10 mouse cellular contexts compared by ENCODE assay signal in the genomic region with DNA sequence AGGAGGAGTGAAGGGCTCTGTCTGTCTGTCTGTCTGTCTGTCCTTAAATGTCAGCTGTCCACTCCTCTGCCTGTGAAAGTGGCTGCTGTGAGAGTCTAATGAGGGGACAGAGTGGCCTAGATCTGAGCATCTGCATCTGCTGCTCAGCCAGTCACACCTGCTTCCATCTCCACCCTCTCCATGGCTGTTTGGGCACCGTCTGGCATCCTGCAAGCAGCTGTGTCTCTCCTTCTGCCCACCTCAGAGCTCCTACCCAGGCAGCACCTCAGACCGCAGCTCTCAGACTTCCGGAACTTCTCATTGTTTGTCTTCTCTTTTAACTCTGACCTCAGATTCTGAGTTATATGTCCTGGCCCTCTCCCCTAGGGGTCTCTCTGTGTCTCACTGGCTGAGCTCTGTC.
DNase-seq lines count a peak whose midpoint lies in the region; ATAC-seq lines count a peak whose summit lies in the region.
"Had no signal": no experiment of that assay in that cellular context is flagged by ENCODE, and none has a peak within 500 bp of the region (broad histone marks: within the 10 kb centered on the region; RNA-seq: fewer than 3 reads in every experiment).

No protein-coding gene starts in this region.

- H3K4me2 ChIP-seq in midbrain, embryonic 16.5 days (ENCODE audit: low read length): no peak overlapping the region
- H3K4me2 ChIP-seq in midbrain, embryonic 14.5 days (ENCODE audit: low read length): no peak overlapping the region
- no peak overlapping the region for H3K4me2 ChIP-seq in forebrain, embryonic 13.5 days
- H3K4me2 ChIP-seq in limb, embryonic 12.5 days: no peak overlapping the region

- no peak for ATAC-seq in midbrain, embryonic 16.5 days
- ATAC-seq in midbrain, embryonic 14.5 days (ENCODE audit: low FRiP score, low TSS enrichment): no peak
- no peak for ATAC-seq in forebrain, embryonic 13.5 days
- ATAC-seq in limb, embryonic 12.5 days (ENCODE audit: insufficient number of reproducible peaks, insufficient read depth, low FRiP score, low TSS enrichment, low read depth): no peak

- H3K27me3 ChIP-seq in midbrain, embryonic 16.5 days (ENCODE audit: control insufficient read depth, insufficient read depth, low read depth, low read length): no peaks in the 10 kb centered on the region
- no peaks in the 10 kb centered on the region for H3K27me3 ChIP-seq in midbrain, embryonic 14.5 days (ENCODE audit: control insufficient read depth, insufficient read depth, low read length)
- H3K27me3 ChIP-seq in forebrain, embryonic 13.5 days: no peaks in the 10 kb centered on the region
- peaks cover 33% of the 10 kb centered on the region for H3K27me3 ChIP-seq in limb, embryonic 12.5 days

- no peak for DNase-seq in midbrain, embryonic 14.5 days
- DNase-seq in thymus, postnatal 25 days: peak; percentile 60
- DNase-seq in gastrocnemius, postnatal 4 days (ENCODE audit: low spot score in 2 of 2): no peak
- no peak for DNase-seq in Muller cell, postnatal 12 days (ENCODE audit: inconsistent ontology term)
- DNase-seq: adrenal gland, postnatal 25 days; cerebellum, postnatal 36 days had no signal

- H3K9me3 ChIP-seq in midbrain, embryonic 16.5 days (replicated peaks; ENCODE audit: control insufficient read depth, low read length, poor library complexity, severe bottlenecking): no peaks in the 10 kb centered on the region
- no peaks in the 10 kb centered on the region for H3K9me3 ChIP-seq in midbrain, embryonic 14.5 days (ENCODE audit: control insufficient read depth, low read length)
- H3K9me3 ChIP-seq in forebrain, embryonic 13.5 days (replicated peaks): no peaks in the 10 kb centered on the region
- H3K9me3 ChIP-seq in limb, embryonic 12.5 days: no peaks in the 10 kb centered on the region

- 47% methylated on average over 3 of the region's 3 CpGs for WGBS in midbrain, embryonic 16.5 days
- 73% methylated on average over 3 of the region's 3 CpGs for WGBS in midbrain, embryonic 14.5 days
- WGBS in forebrain, embryonic 13.5 days: 61% methylated on average over 3 of the region's 3 CpGs
- 66% methylated on average over 3 of the region's 3 CpGs for WGBS in limb, embryonic 12.5 days

- H3K27ac ChIP-seq in midbrain, embryonic 16.5 days (ENCODE audit: low read length): no peak overlapping the region
- no peak overlapping the region for H3K27ac ChIP-seq in midbrain, embryonic 14.5 days (replicated peaks; ENCODE audit: low read depth, low read length)
- H3K27ac ChIP-seq in forebrain, embryonic 13.5 days: peak overlapping the region; percentile 87
- H3K27ac ChIP-seq in limb, embryonic 12.5 days: peak overlapping the region; percentile 86; the same call in 1 of the 2 replicates
- H3K27ac ChIP-seq: liver, embryonic 14.5 days had no signal

- peaks cover 18% of the 10 kb centered on the region for H3K4me1 ChIP-seq in midbrain, embryonic 16.5 days (ENCODE audit: control insufficient read depth, insufficient read depth, low read length)
- H3K4me1 ChIP-seq in midbrain, embryonic 14.5 days (ENCODE audit: control insufficient read depth, insufficient read depth, low read length): peaks cover 22% of the 10 kb centered on the region
- peaks cover 57% of the 10 kb centered on the region for H3K4me1 ChIP-seq in forebrain, embryonic 13.5 days
- H3K4me1 ChIP-seq in limb, embryonic 12.5 days (replicated peaks): peaks cover 63% of the 10 kb centered on the region

- no peak overlapping the region for H3K4me3 ChIP-seq in midbrain, embryonic 16.5 days (ENCODE audit: low read depth, low read length)
- no peak overlapping the region for H3K4me3 ChIP-seq in midbrain, embryonic 14.5 days (replicated peaks; ENCODE audit: low read depth, low read length)
- H3K4me3 ChIP-seq in forebrain, embryonic 13.5 days: no peak overlapping the region
- no peak overlapping the region for H3K4me3 ChIP-seq in limb, embryonic 12.5 days (replicated peaks)

- 0 out of 2 replicates have a peak overlapping the region, but pooled peaks have one; percentile 10 for H3K9ac ChIP-seq in midbrain, embryonic 16.5 days (ENCODE audit: low read depth, low read length)
- H3K9ac ChIP-seq in midbrain, embryonic 14.5 days (replicated peaks; ENCODE audit: low read length): no peak overlapping the region
- H3K9ac ChIP-seq in forebrain, embryonic 13.5 days: no peak overlapping the region
- H3K9ac ChIP-seq in limb, embryonic 12.5 days (replicated peaks): no peak overlapping the region
- H3K9ac ChIP-seq: liver, embryonic 14.5 days had no signal

- H3K36me3 ChIP-seq in midbrain, embryonic 16.5 days (ENCODE audit: control insufficient read depth, insufficient read depth, low read length): no peaks in the 10 kb centered on the region
- no peaks in the 10 kb centered on the region for H3K36me3 ChIP-seq in midbrain, embryonic 14.5 days (ENCODE audit: control insufficient read depth, insufficient read depth, low read length)
- H3K36me3 ChIP-seq in forebrain, embryonic 13.5 days (ENCODE audit: poor library complexity, severe bottlenecking): no peaks in the 10 kb centered on the region
- no peaks in the 10 kb centered on the region for H3K36me3 ChIP-seq in limb, embryonic 12.5 days

Comparison
In these comparisons a context has a peak if more than half of its experiments do, and no peak if none do; other contexts are left out.
1. H3K27ac ChIP-seq: peak in forebrain, embryonic 13.5 days (single experiment) and limb, embryonic 12.5 days (single experiment); none in midbrain, embryonic 16.5 days (single experiment) and midbrain, embryonic 14.5 days (single experiment).